Mouse (Mus musculus) erythroblast, embryonic 14.5 days (primary cell): Measurements from ENCODE around the gene Gm28305. TPM values are rescaled to one million over a fixed set of nuclear protein-coding genes. Genes with fewer than 3 reads are reported as not detected.
A peak's percentile ranks its signal among the peaks of the same experiment; 100 is the strongest.

Experiments used
- H3K27me3 ChIP-seq: 2 replicates; pipeline ENCODE4 v1.6.1; 2012; ENCODE audit warnings: inconsistent platforms; ENCODE audit not compliant: control insufficient read depth
- H3K36me3 ChIP-seq: 2 replicates; pipeline ENCODE4 v1.6.1; 2012; ENCODE audit warnings: mild to moderate bottlenecking, inconsistent platforms; ENCODE audit not compliant: control insufficient read depth
- H3K4me1 ChIP-seq: 2 replicates; pipeline ENCODE4 v1.6.1; 2012; ENCODE audit warnings: inconsistent platforms; ENCODE audit not compliant: control insufficient read depth
- H3K4me3 ChIP-seq: replicated peaks from 2 replicates; pipeline ENCODE3; 2012; ENCODE audit warnings: moderate library complexity, mild to moderate bottlenecking, inconsistent platforms
- H3K9me3 ChIP-seq: 2 replicates; pipeline ENCODE4 v1.6.1; 2012; ENCODE audit warnings: low read length, inconsistent platforms, mixed read lengths; ENCODE audit not compliant: control insufficient read depth
- GATA1 ChIP-seq: IDR thresholded peaks from 2 replicates; pipeline ENCODE4 v1.6.1; 2012; ENCODE audit warnings: low read length, inconsistent platforms, mixed read lengths
- TAL1 ChIP-seq: IDR thresholded peaks from 3 replicates; pipeline ENCODE4 v1.6.1; 2012; ENCODE audit warnings: low read length, inconsistent platforms, mixed read lengths
- polyA plus RNA-seq: library from polyadenylated mRNA; stranded (reverse); fragments of >175 nt; gene quantifications from 2 replicates; pipeline ENCODE4 v1.2.3, GENCODE M21; 2012

Gene Gm28305
- polyA plus RNA-seq, 1 experiment: not detected

- H3K4me3 ChIP-seq: peak within 1 kb of the TSS; percentile 90
- H3K27me3 ChIP-seq: no peaks in the 10 kb centered on the region
- peaks cover 26% of the 10 kb centered on the region for H3K4me1 ChIP-seq
- TF ChIP-seq GATA1: no peak
- TF ChIP-seq TAL1: no peak
- peaks cover 11% of the 10 kb centered on the region for H3K36me3 ChIP-seq
- no peaks in the 10 kb centered on the region for H3K9me3 ChIP-seq
These were observed 22.9 kb downstream of the Gm28305 start, which contains the start of gene Acad11 for GRCm38 (mm10) chr9:104063244-104063961. Gene Acad11 (plus strand): TSS chr9:104063377.

- peaks cover 26% of the 10 kb centered on the region for H3K4me1 ChIP-seq
- H3K4me3 ChIP-seq: peak overlapping the region; percentile 90
- TF ChIP-seq GATA1 (no peak), TAL1 (no peak)
- H3K36me3 ChIP-seq: peaks cover 9% of the 10 kb centered on the region
- H3K9me3 ChIP-seq: no peaks in the 10 kb centered on the region
- H3K27me3 ChIP-seq: no peaks in the 10 kb centered on the region
These were observed 24.1 kb downstream of the Gm28305 start for GRCm38 (mm10) chr9:104064571-104064970.

- Histone ChIP-seq H3K4me1 (no peaks in the 10 kb centered on the region), H3K4me3 (no peak overlapping the region), H3K27me3 (no peaks in the 10 kb centered on the region), H3K9me3 (no peaks in the 10 kb centered on the region), H3K36me3 (no peaks in the 10 kb centered on the region; the same call in 1 of the 2 replicates)
- TF ChIP-seq GATA1 (no peak), TAL1 (no peak)
These were observed 29.8 kb downstream of the Gm28305 start for GRCm38 (mm10) chr9:104070241-104070640.

GRCm38 (mm10) chr9:104070863-104071604, 30.6 kb downstream of the Gm28305 start:
- H3K4me1 ChIP-seq: no peaks in the 10 kb centered on the region
- no peak overlapping the region for H3K4me3 ChIP-seq
- H3K27me3 ChIP-seq: no peaks in the 10 kb centered on the region
- TF ChIP-seq TAL1 (no peak), GATA1 (no peak)
- no peaks in the 10 kb centered on the region for H3K9me3 ChIP-seq
- no peaks in the 10 kb centered on the region; the same call in 1 of the 2 replicates for H3K36me3 ChIP-seq

- H3K27me3 ChIP-seq: no peaks in the 10 kb centered on the region
- H3K4me1 ChIP-seq: no peaks in the 10 kb centered on the region
- no peaks in the 10 kb centered on the region for H3K9me3 ChIP-seq
- no peak overlapping the region for H3K4me3 ChIP-seq
- H3K36me3 ChIP-seq: peaks cover 9% of the 10 kb centered on the region; the same call in 1 of the 2 replicates
- TF ChIP-seq GATA1 (no peak), TAL1 (no peak)
These were observed 35.3 kb downstream of the Gm28305 start for GRCm38 (mm10) chr9:104075808-104076207.

- H3K36me3 ChIP-seq: peaks cover 9% of the 10 kb centered on the region; the same call in 1 of the 2 replicates
- no peaks in the 10 kb centered on the region for H3K27me3 ChIP-seq
These were observed 38.3 kb downstream of the Gm28305 start for GRCm38 (mm10) chr9:104078780-104079179.

GRCm38 (mm10) chr9:104079379-104079778, 38.9 kb downstream of the Gm28305 start:
- no peak for TF ChIP-seq TAL1
- TF ChIP-seq GATA1: no peak
- no peaks in the 10 kb centered on the region for H3K9me3 ChIP-seq
- H3K27me3 ChIP-seq: no peaks in the 10 kb centered on the region
- H3K4me1 ChIP-seq: no peaks in the 10 kb centered on the region
- peaks cover 12% of the 10 kb centered on the region; the same call in 1 of the 2 replicates for H3K36me3 ChIP-seq
- H3K4me3 ChIP-seq: no peak overlapping the region

More at GRCm38 (mm10) chr9:104078780-104079179, 38.3 kb downstream of the Gm28305 start:
- Histone ChIP-seq H3K9me3 (no peaks in the 10 kb centered on the region), H3K4me3 (no peak overlapping the region), H3K4me1 (no peaks in the 10 kb centered on the region)
- TF ChIP-seq GATA1 (no peak), TAL1 (no peak)

- Histone ChIP-seq H3K36me3 (peaks cover 12% of the 10 kb centered on the region; the same call in 1 of the 2 replicates), H3K4me1 (no peaks in the 10 kb centered on the region), H3K27me3 (no peaks in the 10 kb centered on the region), H3K4me3 (no peak overlapping the region), H3K9me3 (no peaks in the 10 kb centered on the region)
- no peak for TF ChIP-seq GATA1
- TF ChIP-seq TAL1: no peak
These were observed 39.6 kb downstream of the Gm28305 start for GRCm38 (mm10) chr9:104080038-104080437.

- no peak overlapping the region for H3K4me3 ChIP-seq
- H3K36me3 ChIP-seq: peaks cover 6% of the 10 kb centered on the region; the same call in 1 of the 2 replicates
- no peaks in the 10 kb centered on the region for H3K27me3 ChIP-seq
- no peaks in the 10 kb centered on the region for H3K9me3 ChIP-seq
- H3K4me1 ChIP-seq: no peaks in the 10 kb centered on the region
- TF ChIP-seq GATA1: no peak
- TF ChIP-seq TAL1: no peak
These were observed 45.4 kb downstream of the Gm28305 start for GRCm38 (mm10) chr9:104085730-104086429.
